Mouse (Mus musculus) hematopoietic multipotent progenitor cell, adult 10-12 weeks (in vitro differentiated cells): Measurements from ENCODE around the gene Defa31. TPM values are rescaled to one million over a fixed set of nuclear protein-coding genes. Genes with fewer than 3 reads are reported as not detected.

Experiments used
- polyA plus RNA-seq: library from polyadenylated mRNA; stranded (reverse); fragments of >175 nt; gene quantifications from 2 replicates; pipeline ENCODE4 v1.2.3, GENCODE M21; 2012; ENCODE audit warnings: low replicate concordance

The Defa31 gene
- polyA plus RNA-seq, result not detected in 2 replicates

GRCm38 (mm10) chr8:21191314-21191713 lies at the start of gene Defa31:
Gene Defa31 (plus strand): TSS chr8:21191614.

GRCm38 (mm10) chr8:21161977-21162376 lies 29.4 kb upstream of the Defa31 start, which contains the start of gene Defa22:
Gene Defa22 (plus strand): TSS chr8:21162277.

GRCm38 (mm10) chr8:21201261-21201660 lies 9.8 kb downstream of the Defa31 start, which contains the start of gene Gm15293:
Gene Gm15293 (plus strand): TSS chr8:21201561.

Other genes starting within 250 kb of the Defa31 start
- gene AY761185, start 246.9 kb upstream of the Defa31 start, polyA plus RNA-seq, result not detected in 2 replicates
- gene Defa21, start 166.1 kb upstream of the Defa31 start, polyA plus RNA-seq, result not detected in 2 replicates
- gene Defa23, start 136.6 kb upstream of the Defa31 start, polyA plus RNA-seq, result not detected in 2 replicates
- not detected in 2 replicates for gene Defa35, start 126.6 kb upstream of the Defa31 start, polyA plus RNA-seq
- not detected in 2 replicates for gene Defa25, start 107.2 kb upstream of the Defa31 start, polyA plus RNA-seq
- gene Gm14851, start 95.6 kb upstream of the Defa31 start, polyA plus RNA-seq, result not detected in 2 replicates
- gene Defa30, start 57.0 kb upstream of the Defa31 start, polyA plus RNA-seq, result not detected in 2 replicates
- not detected in 2 replicates for gene Defa22, start 29.3 kb upstream of the Defa31 start, polyA plus RNA-seq
- gene Gm15293, start 9.9 kb downstream of the Defa31 start, polyA plus RNA-seq, result not detected in 2 replicates
- gene Gm15292, start 58.1 kb downstream of the Defa31 start, polyA plus RNA-seq, result not detected in 2 replicates
- gene Defa27, start 123.9 kb downstream of the Defa31 start, polyA plus RNA-seq, result not detected in 2 replicates
- gene Defa29, start 135.4 kb downstream of the Defa31 start, polyA plus RNA-seq, result not detected in 2 replicates
- not detected in 2 replicates for gene Defa2, start 186.9 kb downstream of the Defa31 start, polyA plus RNA-seq
- not detected in 2 replicates for gene Defa33, start 200.2 kb downstream of the Defa31 start, polyA plus RNA-seq
- gene Defa36, start 235.8 kb downstream of the Defa31 start, polyA plus RNA-seq, result not detected in 2 replicates